Mouse (Mus musculus) forebrain, embryonic 15.5 days (tissue): ENCODE results near the gene Ktn1. TPM values are rescaled to one million over a fixed set of nuclear protein-coding genes. Genes with fewer than 3 reads are reported as not detected.

Experiments
- ATAC-seq: fragments of 200-750 bp; cut with Nextera tagmentation; replicated peaks from 2 replicates; pipeline ENCODE4 v1.8.0; 2017; ENCODE audit warnings: mild to moderate bottlenecking, moderate TSS enrichment, moderate library complexity
- H3K27ac ChIP-seq: fragments of 300-500 bp; sonication (generic); replicated peaks from 2 replicates; pipeline ENCODE4 v1.5.1; 2015; ENCODE audit warnings: mild to moderate bottlenecking, inconsistent platforms
- H3K27me3 ChIP-seq: fragments of 300-500 bp; sonication (generic); 2 replicates; pipeline ENCODE4 v1.6.1; 2015; ENCODE audit warnings: inconsistent platforms
- H3K36me3 ChIP-seq: fragments of 300-500 bp; sonication (generic); 2 replicates; pipeline ENCODE4 v1.6.1; 2015; ENCODE audit warnings: mild to moderate bottlenecking, inconsistent platforms
- H3K4me1 ChIP-seq: fragments of 300-500 bp; sonication (generic); 2 replicates; pipeline ENCODE4 v1.6.1; 2015; ENCODE audit warnings: inconsistent platforms
- H3K4me2 ChIP-seq: fragments of 300-500 bp; sonication (generic); replicated peaks from 2 replicates; pipeline ENCODE4 v1.6.1; 2015; ENCODE audit warnings: mild to moderate bottlenecking, inconsistent platforms
- H3K4me3 ChIP-seq: fragments of 300-500 bp; sonication (generic); 2 replicates; pipeline ENCODE4 v1.5.1; 2015; ENCODE audit warnings: mild to moderate bottlenecking, inconsistent platforms
- H3K9ac ChIP-seq: fragments of 300-500 bp; sonication (generic); replicated peaks from 2 replicates; pipeline ENCODE4 v1.6.1; 2015; ENCODE audit warnings: mild to moderate bottlenecking, inconsistent platforms
- H3K9me3 ChIP-seq: fragments of 300-500 bp; sonication (generic); 2 replicates; pipeline ENCODE4 v1.6.1; 2016; ENCODE audit warnings: inconsistent platforms
- WGBS: fragments of 180-500 bp; shearing (Covaris S2); methylation state at CpG from one replicate; pipeline ENCODE4 v1.1.7; 2015; ENCODE audit warnings: mixed read lengths; 5-methylcytosine and 5-hydroxymethylcytosine counted together
- polyA plus RNA-seq: library from polyadenylated mRNA; unstranded; fragments of >200 nt; fragmentation: Nextera tagmentation; extraction: Ambion mirVana; gene quantifications from 2 replicates; pipeline ENCODE4 v1.2.1, GENCODE M21; 2015

Ktn1 gene
- polyA plus RNA-seq = 63.7 and 68.3 TPM in 2 replicates

DNA sequence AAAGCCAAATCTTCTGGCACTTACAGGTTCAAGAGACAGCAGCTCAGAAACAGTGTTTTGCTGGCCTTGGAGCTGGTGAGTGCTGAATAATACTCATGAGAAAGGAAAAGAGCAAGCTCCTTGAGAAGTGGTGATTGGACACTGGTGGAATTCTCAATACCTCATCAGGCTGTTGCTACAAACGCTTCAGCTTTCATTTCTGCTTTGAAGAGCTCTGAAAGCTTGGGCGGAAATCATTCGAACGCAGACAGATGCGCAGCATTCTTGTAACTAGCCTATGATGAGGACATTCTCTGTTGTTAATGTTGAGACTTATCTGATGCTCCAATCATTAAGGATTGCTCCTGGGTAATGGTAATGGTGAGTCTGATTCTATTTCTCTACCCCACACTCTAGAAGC is at the start of gene Ktn1:
Gene Ktn1 (plus strand): TSS at position 231 of the 400 bp plus-strand sequence.
- Histone ChIP-seq H3K9ac (peak within 1 kb of the TSS; percentile 99), H3K4me3 (peak within 1 kb of the TSS; percentile 98), H3K27ac (peak within 1 kb of the TSS; percentile 85), H3K9me3 (no peaks in the 10 kb centered on the region), H3K36me3 (no peaks in the 10 kb centered on the region), H3K4me2 (peak within 1 kb of the TSS; percentile 82), H3K4me1 (peaks cover 25% of the 10 kb centered on the region), H3K27me3 (no peaks in the 10 kb centered on the region)
- no peak for ATAC-seq
- WGBS = 46% methylated on average over 5 of the region's 5 CpGs

DNA sequence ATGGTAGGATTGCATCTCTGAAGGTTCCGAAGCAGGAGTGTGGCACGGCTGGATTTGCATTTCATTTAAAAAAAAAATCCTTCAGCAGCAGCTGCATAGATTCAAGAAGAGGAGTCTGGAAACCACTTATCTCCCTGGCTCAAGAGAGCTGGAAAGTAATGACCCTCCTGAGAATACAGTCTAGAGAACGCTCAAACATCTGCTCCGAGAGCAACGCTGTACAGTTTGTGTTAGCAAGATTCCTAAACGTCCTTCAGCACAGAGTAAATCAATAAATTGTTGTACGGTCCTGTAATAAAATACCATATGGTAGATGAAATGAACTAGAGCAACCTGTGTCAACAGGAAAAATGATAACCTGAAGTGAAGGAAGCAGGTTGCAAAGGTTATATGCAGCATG is 35.0 kb upstream of the Ktn1 start:
- no peak for ATAC-seq
- Histone ChIP-seq H3K27ac (no peak overlapping the region), H3K36me3 (no peaks in the 10 kb centered on the region), H3K27me3 (no peaks in the 10 kb centered on the region), H3K9ac (no peak overlapping the region), H3K4me2 (no peak overlapping the region), H3K4me1 (no peaks in the 10 kb centered on the region), H3K9me3 (no peaks in the 10 kb centered on the region), H3K4me3 (no peak overlapping the region)
- WGBS = 77% methylated on average over 7 of the region's 7 CpGs

DNA sequence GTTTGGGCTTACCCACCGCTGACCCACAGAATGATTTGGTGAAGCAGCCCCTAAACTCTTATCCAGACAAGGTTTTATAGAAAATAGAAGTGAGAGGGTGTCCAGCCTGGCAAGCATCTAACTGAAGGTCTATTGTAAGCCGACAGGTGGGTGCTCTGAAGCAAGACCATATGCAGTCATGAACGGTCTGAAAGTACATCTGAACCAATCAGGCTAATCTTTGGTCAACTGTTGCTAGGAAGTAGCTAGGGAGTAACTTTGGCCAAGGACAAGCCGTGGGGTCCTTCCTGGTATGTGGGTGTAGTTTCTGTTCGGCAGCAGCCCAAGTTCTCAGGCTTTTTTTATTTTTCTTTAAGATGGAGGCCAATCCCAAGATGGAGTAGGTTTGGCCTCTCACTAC is 29.4 kb upstream of the Ktn1 start:
- H3K27me3 ChIP-seq = no peaks in the 10 kb centered on the region
- H3K4me2 ChIP-seq = no peak overlapping the region
- H3K27ac ChIP-seq = no peak overlapping the region
- H3K4me1 ChIP-seq = no peaks in the 10 kb centered on the region
- no peak overlapping the region for H3K4me3 ChIP-seq
- 88% methylated on average over 5 of the region's 5 CpGs for WGBS
- no peak for ATAC-seq
- no peaks in the 10 kb centered on the region for H3K9me3 ChIP-seq
- no peaks in the 10 kb centered on the region for H3K36me3 ChIP-seq
- H3K9ac ChIP-seq = no peak overlapping the region

DNA sequence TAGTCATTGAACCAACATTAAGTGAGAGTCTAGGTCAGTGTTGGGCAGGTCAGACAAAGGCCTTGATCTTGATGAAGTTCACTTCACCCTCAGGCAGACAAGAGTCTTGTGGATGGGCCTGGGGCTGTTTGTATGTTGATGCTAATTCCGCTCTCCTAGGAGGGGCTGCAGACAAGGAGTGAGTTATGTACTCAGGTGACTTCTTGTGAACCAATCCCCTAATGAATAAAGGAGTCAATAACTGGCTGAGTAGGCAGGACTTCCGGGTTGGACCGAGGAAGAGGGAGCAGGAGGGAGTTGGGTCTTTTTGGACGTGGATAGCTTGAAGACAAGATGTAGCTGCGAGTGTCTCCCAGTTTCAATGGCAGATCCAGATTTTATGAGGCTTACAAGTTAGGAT is 26.3 kb upstream of the Ktn1 start:
- no peaks in the 10 kb centered on the region for H3K4me1 ChIP-seq
- ATAC-seq = no peak
- no peak overlapping the region for H3K9ac ChIP-seq
- no peaks in the 10 kb centered on the region for H3K36me3 ChIP-seq
- no peaks in the 10 kb centered on the region for H3K9me3 ChIP-seq
- no peak overlapping the region for H3K27ac ChIP-seq
- H3K4me3 ChIP-seq = no peak overlapping the region
- H3K4me2 ChIP-seq = no peak overlapping the region
- no peaks in the 10 kb centered on the region for H3K27me3 ChIP-seq
- WGBS = 88% methylated on average over 5 of the region's 5 CpGs

DNA sequence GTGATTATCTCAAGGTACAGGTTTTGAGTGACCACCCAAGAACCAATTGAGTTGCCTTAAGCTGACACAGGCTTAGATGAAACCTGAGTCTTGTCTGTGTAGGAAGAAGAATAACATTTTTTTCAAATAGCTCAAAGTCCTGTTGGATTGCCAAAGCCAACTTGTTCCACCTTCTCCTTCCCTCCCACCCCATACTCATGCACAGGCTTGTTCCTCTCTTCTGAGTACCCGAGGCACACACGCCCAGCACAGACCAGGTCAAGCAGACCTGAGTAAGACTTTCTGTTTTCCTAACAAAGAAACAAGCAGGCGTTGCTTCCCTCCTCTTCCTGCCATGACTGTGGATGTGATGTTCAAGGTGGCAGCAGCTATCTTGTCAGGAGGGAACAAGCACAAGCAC is 23.4 kb upstream of the Ktn1 start:
- no peaks in the 10 kb centered on the region for H3K9me3 ChIP-seq
- H3K4me1 ChIP-seq = no peaks in the 10 kb centered on the region
- H3K4me3 ChIP-seq = no peak overlapping the region
- H3K4me2 ChIP-seq = no peak overlapping the region
- H3K27ac ChIP-seq = no peak overlapping the region
- WGBS = 73% methylated on average over 3 of the region's 3 CpGs
- no peak for ATAC-seq
- no peaks in the 10 kb centered on the region for H3K27me3 ChIP-seq
- no peak overlapping the region for H3K9ac ChIP-seq
- H3K36me3 ChIP-seq = no peaks in the 10 kb centered on the region

DNA sequence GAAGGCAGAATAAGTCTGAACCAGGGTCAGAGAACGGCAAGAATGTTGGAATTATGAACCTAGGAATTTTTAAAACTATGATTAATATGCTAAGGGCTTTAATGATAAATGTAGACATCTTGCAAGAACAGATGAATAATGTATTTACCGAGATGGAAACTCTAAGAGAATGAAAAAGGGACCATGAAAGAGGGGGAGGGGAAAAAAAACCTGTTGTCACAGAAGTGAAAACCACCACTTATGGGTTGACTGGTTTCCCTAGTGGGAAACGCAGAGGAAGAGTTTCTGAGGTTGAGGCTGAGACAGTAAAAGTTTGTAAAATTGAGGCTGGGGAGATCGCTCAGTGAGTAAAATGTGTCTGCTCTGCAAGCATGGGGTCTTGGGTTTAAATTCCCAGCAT is 22.1 kb upstream of the Ktn1 start:
- H3K27me3 ChIP-seq = no peaks in the 10 kb centered on the region
- no peak overlapping the region for H3K4me3 ChIP-seq
- H3K9me3 ChIP-seq = no peaks in the 10 kb centered on the region
- H3K4me1 ChIP-seq = no peaks in the 10 kb centered on the region
- no peak overlapping the region for H3K4me2 ChIP-seq
- H3K36me3 ChIP-seq = no peaks in the 10 kb centered on the region
- H3K9ac ChIP-seq = no peak overlapping the region
- no peak overlapping the region for H3K27ac ChIP-seq
- no peak for ATAC-seq
- WGBS = 88% methylated on average over 4 of the region's 4 CpGs

DNA sequence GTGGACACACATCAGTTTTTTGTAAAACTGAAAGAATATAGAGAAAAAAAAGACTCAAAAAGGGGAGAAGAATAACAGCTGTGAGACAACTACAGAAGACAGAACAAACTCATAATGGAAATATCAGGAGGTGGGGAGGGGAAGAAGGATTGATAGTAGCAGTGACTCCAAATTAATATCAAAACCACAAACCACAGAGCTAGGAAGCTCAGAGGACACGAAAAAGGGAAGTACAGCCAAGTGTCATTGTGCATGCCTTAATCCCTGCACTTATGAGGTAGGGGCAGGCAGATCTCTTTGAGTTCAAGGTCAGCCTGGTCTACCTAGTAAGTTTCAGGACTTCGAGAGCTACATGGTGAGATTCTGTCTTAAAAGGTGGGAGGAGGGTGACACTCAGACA is 21.4 kb upstream of the Ktn1 start:
- no peak overlapping the region for H3K4me3 ChIP-seq
- no peaks in the 10 kb centered on the region for H3K27me3 ChIP-seq
- no peaks in the 10 kb centered on the region for H3K9me3 ChIP-seq
- H3K4me2 ChIP-seq = no peak overlapping the region
- H3K36me3 ChIP-seq = no peaks in the 10 kb centered on the region
- H3K9ac ChIP-seq = no peak overlapping the region
- ATAC-seq = no peak
- H3K4me1 ChIP-seq = no peaks in the 10 kb centered on the region
- WGBS = 67% methylated on average over 2 of the region's 2 CpGs
- no peak overlapping the region for H3K27ac ChIP-seq

DNA sequence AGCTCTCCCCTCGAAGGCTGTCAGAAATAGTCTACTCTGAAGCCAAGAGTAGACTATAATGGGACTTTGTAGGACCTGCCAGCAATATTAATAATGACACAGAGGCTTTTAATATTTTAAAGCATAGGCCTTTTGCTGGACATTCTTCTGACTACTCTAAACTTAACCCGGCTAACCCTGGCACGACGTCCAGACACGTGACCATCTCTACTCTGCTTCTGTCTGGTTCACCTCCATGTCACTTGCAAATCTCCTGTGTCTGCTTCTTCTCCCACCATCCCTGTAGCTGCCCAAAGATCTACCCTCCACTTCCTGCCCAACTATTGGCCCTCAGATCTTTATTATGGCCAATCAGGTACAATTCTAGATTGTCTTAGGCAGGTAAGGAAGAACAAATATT is 20.9 kb upstream of the Ktn1 start:
- Histone ChIP-seq H3K27me3 (no peaks in the 10 kb centered on the region), H3K4me2 (no peak overlapping the region), H3K9ac (no peak overlapping the region), H3K9me3 (no peaks in the 10 kb centered on the region), H3K27ac (no peak overlapping the region), H3K4me3 (no peak overlapping the region), H3K36me3 (no peaks in the 10 kb centered on the region), H3K4me1 (no peaks in the 10 kb centered on the region)
- 94% methylated on average over 5 of the region's 5 CpGs for WGBS
- no peak for ATAC-seq

DNA sequence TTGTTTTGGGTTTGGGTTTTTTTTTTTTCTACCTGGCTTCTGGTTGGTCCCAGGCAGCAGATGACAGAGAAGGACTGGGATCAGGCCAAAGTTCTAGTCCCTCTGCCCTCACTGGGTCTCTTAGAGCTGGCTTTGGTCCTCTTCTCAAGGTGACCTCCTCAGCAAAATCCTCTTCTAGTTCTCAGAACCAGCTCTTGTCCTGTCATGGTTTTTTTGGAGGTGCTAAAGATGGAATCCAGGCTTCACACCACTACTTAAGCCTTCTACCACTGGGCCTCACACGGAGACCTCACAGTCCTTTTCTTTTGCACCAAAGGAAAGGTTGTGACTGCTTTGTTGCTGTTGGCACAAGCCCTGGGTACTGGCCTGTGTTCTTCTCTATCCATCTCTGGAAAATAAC is 15.8 kb upstream of the Ktn1 start:
- H3K27me3 ChIP-seq = no peaks in the 10 kb centered on the region
- H3K4me2 ChIP-seq = no peak overlapping the region
- no peaks in the 10 kb centered on the region for H3K4me1 ChIP-seq
- H3K27ac ChIP-seq = no peak overlapping the region
- H3K36me3 ChIP-seq = no peaks in the 10 kb centered on the region
- no peak overlapping the region for H3K9ac ChIP-seq
- no peaks in the 10 kb centered on the region for H3K9me3 ChIP-seq
- ATAC-seq = no peak
- 97% methylated on average over 1 of the region's 1 CpGs for WGBS
- H3K4me3 ChIP-seq = no peak overlapping the region

DNA sequence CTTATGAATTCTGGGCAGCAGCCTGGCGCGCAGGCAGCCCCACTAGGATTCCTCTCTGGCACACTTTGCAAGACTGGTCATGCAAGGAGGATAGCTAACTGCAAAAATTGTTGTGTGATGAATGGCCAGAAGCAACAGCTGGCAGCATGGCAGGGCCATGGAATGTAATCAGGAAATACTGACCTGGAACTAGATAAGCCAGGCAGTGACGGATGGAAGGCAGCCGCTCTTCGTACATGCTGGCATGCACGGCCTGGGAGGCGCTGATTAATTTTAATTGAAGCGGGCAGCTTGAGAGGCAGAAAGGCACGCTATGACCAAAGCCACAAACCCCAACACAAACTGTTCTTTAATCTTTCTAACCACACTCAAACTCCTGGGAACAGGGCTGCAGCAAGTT is 13.8 kb upstream of the Ktn1 start:
- no peak for ATAC-seq
- Histone ChIP-seq H3K9ac (no peak overlapping the region), H3K27ac (no peak overlapping the region), H3K4me3 (no peak overlapping the region), H3K9me3 (no peaks in the 10 kb centered on the region), H3K4me1 (no peaks in the 10 kb centered on the region), H3K36me3 (no peaks in the 10 kb centered on the region), H3K27me3 (no peaks in the 10 kb centered on the region), H3K4me2 (no peak overlapping the region)
- 78% methylated on average over 9 of the region's 9 CpGs for WGBS

DNA sequence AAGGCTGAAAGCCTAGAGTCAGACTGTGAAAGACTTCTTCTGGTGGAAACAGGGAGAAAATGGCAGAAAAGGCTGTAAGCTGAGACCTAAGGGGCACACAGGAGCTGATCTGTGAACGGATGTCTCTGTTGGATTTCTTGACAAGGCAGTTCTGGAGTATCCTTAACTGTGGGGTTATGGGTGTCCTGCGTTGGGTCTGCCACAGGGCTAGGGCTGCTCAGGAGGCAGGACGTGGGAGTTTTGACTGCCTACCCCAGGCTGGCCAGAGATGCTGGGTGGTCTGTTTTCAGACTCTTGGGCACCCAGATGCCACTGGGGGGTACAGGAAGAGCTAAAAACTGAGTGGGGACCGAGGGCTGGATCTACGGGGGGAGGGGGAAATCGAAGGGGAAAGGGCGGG is 13.4 kb upstream of the Ktn1 start:
- no peak for ATAC-seq
- Histone ChIP-seq H3K4me3 (no peak overlapping the region), H3K9me3 (no peaks in the 10 kb centered on the region), H3K36me3 (no peaks in the 10 kb centered on the region), H3K9ac (no peak overlapping the region), H3K4me1 (no peaks in the 10 kb centered on the region), H3K27me3 (no peaks in the 10 kb centered on the region), H3K27ac (no peak overlapping the region), H3K4me2 (no peak overlapping the region)
- 80% methylated on average over 7 of the region's 7 CpGs for WGBS

DNA sequence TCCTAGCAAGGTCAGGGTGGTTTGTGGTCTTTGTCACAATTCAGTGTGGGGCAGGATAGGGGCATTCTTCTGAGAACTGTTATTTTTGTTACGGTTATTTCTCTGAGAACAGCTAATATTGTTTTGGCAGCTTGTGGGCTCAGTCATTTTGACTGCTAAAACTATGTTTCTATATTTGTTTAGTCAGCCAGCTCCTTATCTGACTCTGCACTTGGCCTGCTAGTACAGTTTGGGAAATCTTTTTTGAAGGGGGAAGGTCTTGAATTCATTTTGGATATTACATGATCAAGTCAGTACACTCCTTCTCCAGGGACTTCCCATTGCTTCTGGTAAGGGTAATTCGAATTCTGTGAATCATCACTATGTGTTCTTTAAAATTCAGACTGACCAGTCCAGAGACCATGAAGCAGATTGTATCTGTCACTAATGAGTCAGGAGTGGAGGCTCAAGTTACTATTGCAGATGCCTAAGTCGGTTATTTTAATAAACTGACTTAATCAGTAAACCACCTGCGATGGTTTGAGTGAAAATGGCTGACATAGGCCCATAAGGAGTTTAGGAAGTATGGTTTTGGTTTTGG is 9.8 kb upstream of the Ktn1 start:
- no peak overlapping the region for H3K27ac ChIP-seq
- no peaks in the 10 kb centered on the region for H3K4me1 ChIP-seq
- H3K4me3 ChIP-seq = no peak overlapping the region
- no peaks in the 10 kb centered on the region for H3K36me3 ChIP-seq
- no peak overlapping the region for H3K4me2 ChIP-seq
- ATAC-seq = no peak
- H3K27me3 ChIP-seq = no peaks in the 10 kb centered on the region
- H3K9ac ChIP-seq = no peak overlapping the region
- no peaks in the 10 kb centered on the region for H3K9me3 ChIP-seq
- 82% methylated on average over 4 of the region's 4 CpGs for WGBS

DNA sequence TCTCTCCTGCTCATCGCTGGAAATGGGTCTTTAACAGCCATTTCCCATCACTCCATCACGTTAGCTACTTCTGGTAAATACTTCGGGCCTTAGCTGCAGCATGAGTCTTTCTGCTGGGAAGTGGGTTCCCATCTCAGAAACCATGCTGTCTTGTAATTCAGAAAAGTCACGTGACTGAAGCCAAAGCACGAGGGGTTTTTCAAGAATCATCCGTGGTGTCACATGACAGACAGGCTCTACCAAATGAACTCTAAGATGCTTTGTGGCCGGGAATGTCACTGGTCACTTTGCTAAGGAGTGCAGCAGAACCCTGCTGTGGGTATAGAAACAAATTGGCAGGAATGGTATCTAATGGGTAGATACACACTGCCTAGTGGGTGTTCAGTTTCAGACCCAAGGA is 2.6 kb upstream of the Ktn1 start:
- Histone ChIP-seq H3K4me2 (no peak overlapping the region), H3K9me3 (no peaks in the 10 kb centered on the region), H3K27ac (no peak overlapping the region), H3K9ac (no peak overlapping the region), H3K4me1 (peaks cover 13% of the 10 kb centered on the region), H3K27me3 (no peaks in the 10 kb centered on the region), H3K36me3 (no peaks in the 10 kb centered on the region), H3K4me3 (no peak overlapping the region)
- no peak for ATAC-seq
- 62% methylated on average over 7 of the region's 7 CpGs for WGBS
